Mouse (Mus musculus) CH12.LX (cell line): ENCODE data around the gene Glyctk. TPM values are rescaled to one million over a fixed set of nuclear protein-coding genes. Genes with fewer than 3 reads are reported as not detected.
A peak's percentile ranks its signal among the peaks of the same experiment; 100 is the strongest.

Experiments used
- DNase-seq: peaks from one replicate; pipeline ENCODE4 v3.0.0-alpha.2; 2013; ENCODE audit errors: extremely low read depth
- H3K27ac ChIP-seq: 2 replicates; pipeline ENCODE4 v1.5.1; 2012; ENCODE audit warnings: low read depth, mild to moderate bottlenecking, control low read depth, moderate library complexity; ENCODE audit not compliant: insufficient read depth
- H3K27me3 ChIP-seq: replicated peaks from 2 replicates; pipeline ENCODE3; 2012; ENCODE audit warnings: inconsistent platforms
- H3K36me3 ChIP-seq, 2 experiments: replicated peaks in 1 of 2; 2 replicates each; pipeline versions ENCODE3 to v1.6.1; 2012; ENCODE audit warnings: inconsistent platforms in 1 of 2, low read length in 1 of 2, mild to moderate bottlenecking in 1 of 2, mixed read lengths in 1 of 2, moderate library complexity in 1 of 2; ENCODE audit not compliant: control insufficient read depth in 1 of 2, insufficient read depth in 1 of 2
- H3K4me1 ChIP-seq, 2 experiments: 2 replicates each; pipeline ENCODE4 v1.6.1; 2012; ENCODE audit warnings: inconsistent platforms in 1 of 2, moderate library complexity in 1 of 2; ENCODE audit not compliant: insufficient read depth in 2 of 2, control insufficient read depth in 1 of 2
- H3K4me2 ChIP-seq: 2 replicates; pipeline ENCODE4 v1.6.1; 2012; ENCODE audit warnings: low read depth, mild to moderate bottlenecking, control low read depth; ENCODE audit not compliant: poor library complexity, insufficient read depth, severe bottlenecking
- H3K4me3 ChIP-seq, 3 experiments: fragments of 150-350 bp in 1 of 3; sonication (generic) in 1 of 3; replicated peaks in 1 of 3; 2 replicates each; pipeline versions ENCODE3 to v1.5.1; 2011 to 2012; ENCODE audit warnings: low read depth in 2 of 3, low read length in 2 of 3, mild to moderate bottlenecking in 2 of 3, moderate library complexity in 2 of 3, control low read depth in 1 of 3, improper control_type of control experiment in 1 of 3, inconsistent platforms in 1 of 3, mixed read lengths in 1 of 3; ENCODE audit not compliant: poor library complexity in 1 of 3
- H3K79me2 ChIP-seq: replicated peaks from 2 replicates; pipeline ENCODE4 v1.6.1; 2012; ENCODE audit warnings: mild to moderate bottlenecking, moderate library complexity; ENCODE audit not compliant: control insufficient read depth, poor library complexity, insufficient read depth, severe bottlenecking; ENCODE audit errors: extremely low read depth
- H3K9ac ChIP-seq: 2 replicates; pipeline ENCODE4 v1.6.1; 2012; ENCODE audit warnings: low read depth, mild to moderate bottlenecking, control low read depth, moderate library complexity; ENCODE audit not compliant: insufficient read depth
- H3K9me3 ChIP-seq: replicated peaks from 2 replicates; pipeline ENCODE3; 2012; ENCODE audit warnings: low read length, inconsistent platforms, mixed read lengths
- BHLHE40 ChIP-seq: IDR thresholded peaks from 2 replicates; pipeline ENCODE4 v1.6.1; 2011; ENCODE audit warnings: mild to moderate bottlenecking, low read depth, low read length, improper control_type of control experiment
- CHD1 ChIP-seq: IDR thresholded peaks from 2 replicates; pipeline ENCODE4 v1.6.1; 2012; ENCODE audit warnings: low read depth, low read length, improper control_type of control experiment, inconsistent platforms
- CHD2 ChIP-seq: IDR thresholded peaks from 2 replicates; pipeline ENCODE4 v1.6.1; 2011; ENCODE audit warnings: low read length, improper control_type of control experiment
- CTCF ChIP-seq, 2 experiments: IDR thresholded peaks in 1 of 2; conservative IDR thresholded peaks in 1 of 2; 2 replicates each; pipeline ENCODE4 v1.5.1; 2011 to 2012; ENCODE audit warnings: low read depth in 2 of 2, low read length in 2 of 2, improper control_type of control experiment in 1 of 2, inconsistent platforms in 1 of 2, mild to moderate bottlenecking in 1 of 2, moderate library complexity in 1 of 2
- ELF1 ChIP-seq: IDR thresholded peaks from 2 replicates; pipeline ENCODE4 v1.6.1; 2014; ENCODE audit warnings: low read depth, mild to moderate bottlenecking, inconsistent platforms, low read length, improper control_type of control experiment
- EP300 ChIP-seq: IDR thresholded peaks from 2 replicates; pipeline ENCODE4 v1.6.1; 2011; ENCODE audit warnings: low read length, improper control_type of control experiment
- GABPA ChIP-seq: IDR thresholded peaks from 2 replicates; pipeline ENCODE4 v1.6.1; 2012; ENCODE audit warnings: low read depth, low read length, improper control_type of control experiment, inconsistent platforms; ENCODE audit not compliant: insufficient replicate concordance
- HCFC1 ChIP-seq: IDR thresholded peaks from 2 replicates; pipeline ENCODE4 v1.6.1; 2012; ENCODE audit warnings: low read depth, mild to moderate bottlenecking, inconsistent platforms, low read length, improper control_type of control experiment
- IRF4 ChIP-seq: IDR thresholded peaks from 2 replicates; pipeline ENCODE4 v1.6.1; 2014; ENCODE audit warnings: low read depth, mild to moderate bottlenecking, inconsistent platforms, low read length, improper control_type of control experiment
- JUN ChIP-seq: IDR thresholded peaks from 2 replicates; pipeline ENCODE4 v1.6.1; 2011; ENCODE audit warnings: low read depth, mild to moderate bottlenecking, low read length, improper control_type of control experiment, moderate library complexity; ENCODE audit not compliant: insufficient read depth
- KAT2A ChIP-seq: IDR thresholded peaks from 2 replicates; pipeline ENCODE4 v1.6.1; 2012; ENCODE audit warnings: low read length, improper control_type of control experiment, inconsistent platforms; ENCODE audit not compliant: insufficient replicate concordance
- MAFK ChIP-seq: IDR thresholded peaks from 2 replicates; pipeline ENCODE4 v1.6.1; 2011; ENCODE audit warnings: low read length, improper control_type of control experiment; ENCODE audit not compliant: insufficient replicate concordance
- MAX ChIP-seq: IDR thresholded peaks from 2 replicates; pipeline ENCODE4 v1.6.1; 2011; ENCODE audit warnings: low read length, improper control_type of control experiment
- MAZ ChIP-seq: IDR thresholded peaks from 2 replicates; pipeline ENCODE4 v1.6.1; 2012; ENCODE audit warnings: low read depth, mild to moderate bottlenecking, inconsistent platforms, low read length, improper control_type of control experiment, moderate library complexity
- MEF2A ChIP-seq: IDR thresholded peaks from 2 replicates; pipeline ENCODE4 v1.6.1; 2014; ENCODE audit warnings: low read depth, mild to moderate bottlenecking, inconsistent platforms, low read length, improper control_type of control experiment, borderline replicate concordance
- MXI1 ChIP-seq: IDR thresholded peaks from 2 replicates; pipeline ENCODE4 v1.6.1; 2011; ENCODE audit warnings: mild to moderate bottlenecking, low read depth, low read length, improper control_type of control experiment
- MYC ChIP-seq: IDR thresholded peaks from 2 replicates; pipeline ENCODE4 v1.6.1; 2011; ENCODE audit warnings: low read depth, mild to moderate bottlenecking, improper control_type of control experiment, low read length
- NELFE ChIP-seq: IDR thresholded peaks from 2 replicates; pipeline ENCODE4 v1.6.1; 2011; ENCODE audit warnings: low read depth, low read length, improper control_type of control experiment
- POLR2A ChIP-seq: IDR thresholded peaks from 2 replicates; pipeline ENCODE4 v1.6.1; 2011; ENCODE audit warnings: low read depth, mild to moderate bottlenecking, improper control_type of control experiment, low read length
- RAD21 ChIP-seq: IDR thresholded peaks from 2 replicates; pipeline ENCODE4 v1.6.1; 2011; ENCODE audit warnings: low read depth, mild to moderate bottlenecking, low read length, improper control_type of control experiment, moderate library complexity
- SIN3A ChIP-seq: IDR thresholded peaks from 2 replicates; pipeline ENCODE4 v1.6.1; 2012; ENCODE audit warnings: low read length, improper control_type of control experiment, inconsistent platforms
- SMC3 ChIP-seq: IDR thresholded peaks from 2 replicates; pipeline ENCODE4 v1.6.1; 2011; ENCODE audit warnings: low read depth, low read length, improper control_type of control experiment
- TBP ChIP-seq: conservative IDR thresholded peaks from 2 replicates; pipeline ENCODE4 v1.6.1; 2011; ENCODE audit warnings: low read depth, low read length, improper control_type of control experiment
- TCF12 ChIP-seq: IDR thresholded peaks from 2 replicates; pipeline ENCODE4 v1.6.1; 2014; ENCODE audit warnings: low read depth, mild to moderate bottlenecking, inconsistent platforms, low read length, improper control_type of control experiment
- USF1 ChIP-seq: IDR thresholded peaks from 2 replicates; pipeline ENCODE4 v1.6.1; 2014; ENCODE audit warnings: low read depth, mild to moderate bottlenecking, inconsistent platforms, low read length, improper control_type of control experiment
- USF2 ChIP-seq: conservative IDR thresholded peaks from 2 replicates; pipeline ENCODE4 v1.6.1; 2011; ENCODE audit warnings: low read depth, low read length, improper control_type of control experiment
- ZC3H11A ChIP-seq: IDR thresholded peaks from 2 replicates; pipeline ENCODE4 v1.6.1; 2012; ENCODE audit warnings: low read depth, mild to moderate bottlenecking, inconsistent platforms, low read length, improper control_type of control experiment
- ZMIZ1 ChIP-seq: IDR thresholded peaks from 2 replicates; pipeline ENCODE4 v1.6.1; 2012; ENCODE audit warnings: low read depth, mild to moderate bottlenecking, inconsistent platforms, low read length, improper control_type of control experiment
- ZNF384 ChIP-seq: IDR thresholded peaks from 2 replicates; pipeline ENCODE4 v1.6.1; 2012; ENCODE audit warnings: low read depth, low read length, improper control_type of control experiment, inconsistent platforms
- dilution Hi-C: fragments of 300-500 bp; cut with MboI; formaldehyde crosslinking; loops from 2 replicates; pipeline ENCODE4 v1.14.3; 2020; ENCODE audit warnings: low sequenced_read_pairs; ENCODE audit not compliant: extremely low pct_unique_long_range_greater_than_20kb, extremely low pct_ligation_motif_present
- in situ Hi-C: fragments of 300-500 bp; cut with MboI; formaldehyde crosslinking; loops from 3 replicates; pipeline ENCODE4 v1.14.3; 2019; ENCODE audit warnings: low sequenced_read_pairs, low pct_ligation_motif_present, low pct_unique_long_range_greater_than_20kb, mixed read lengths
- polyA plus RNA-seq: library from polyadenylated mRNA; unstranded; fragments of >175 nt; gene quantifications from 2 replicates; pipeline ENCODE4 v1.2.1, GENCODE M21; 2012; ENCODE audit warnings: low read depth; ENCODE audit not compliant: insufficient read length
- total RNA-seq, 2 experiments: library from RNA; depleted of rRNA; stranded (reverse); fragments of 300-350 nt in 1 of 2; fragments of >200 nt in 1 of 2; gene quantifications; 2 replicates each; pipeline ENCODE4 v1.2.3; 2012 to 2014

The Glyctk gene
- total and polyA plus RNA-seq, 3 experiments: 2.8 to 3.0 (median 3.0) TPM

DNA sequence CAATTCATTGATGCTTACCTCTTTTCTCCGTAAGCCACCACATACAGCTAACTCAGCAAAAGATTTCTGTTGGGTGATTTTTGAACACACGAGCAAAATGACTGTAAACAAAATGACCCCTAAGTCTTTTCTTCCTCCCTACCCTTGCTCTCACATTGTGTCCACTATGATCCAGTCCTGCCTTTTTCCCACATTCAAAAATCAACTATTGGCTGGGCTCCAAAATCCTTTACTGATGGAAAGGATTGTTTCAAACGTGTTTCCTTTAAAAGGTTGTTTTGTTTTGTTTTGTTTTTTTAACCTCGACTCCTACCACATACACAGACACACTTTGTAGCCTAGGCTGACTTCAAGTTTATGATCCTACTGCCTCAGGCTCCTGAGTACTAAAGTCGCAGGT, 2.5 kb upstream of the Glyctk start:
- no peak for TF ChIP-seq KAT2A
- TF ChIP-seq SIN3A: 0 out of 2 replicates have a peak, but pooled peaks have one; percentile 1
- TF ChIP-seq TCF12: no peak
- peak; percentile 51; the same call in 1 of the 2 replicates for TF ChIP-seq MAFK
- no peak for TF ChIP-seq ZC3H11A
- no peak for TF ChIP-seq SMC3
- TF ChIP-seq MYC: no peak
- no peak for TF ChIP-seq ELF1
- TF ChIP-seq HCFC1: no peak
- TF ChIP-seq, all 38 proteins: peak for 2
- Histone ChIP-seq H3K79me2 (no peaks in the 10 kb centered on the region), H3K9ac (peak overlapping the region; percentile 90), H3K4me2 (peak overlapping the region; percentile 90), H3K9me3 (no peaks in the 10 kb centered on the region), H3K27me3 (no peaks in the 10 kb centered on the region), H3K4me3 (peak overlapping the region; percentile 67 to 90 (median 71)), H3K36me3 (peaks cover 0 to 20% of the 10 kb centered on the region in 2 experiments), H3K4me1 (peaks cover 0 to 8% of the 10 kb centered on the region in 2 experiments; a peak in 3 of 4 replicates), H3K27ac (peak overlapping the region; percentile 90; the same call in 1 of the 2 replicates)
- in situ Hi-C loops (loop anchor here (10.0 kb wide), 1 partner anchor 114 kb away; no protein-coding TSS in a partner anchor), dilution Hi-C loops (no loop called here)
- no peak for DNase-seq

DNA sequence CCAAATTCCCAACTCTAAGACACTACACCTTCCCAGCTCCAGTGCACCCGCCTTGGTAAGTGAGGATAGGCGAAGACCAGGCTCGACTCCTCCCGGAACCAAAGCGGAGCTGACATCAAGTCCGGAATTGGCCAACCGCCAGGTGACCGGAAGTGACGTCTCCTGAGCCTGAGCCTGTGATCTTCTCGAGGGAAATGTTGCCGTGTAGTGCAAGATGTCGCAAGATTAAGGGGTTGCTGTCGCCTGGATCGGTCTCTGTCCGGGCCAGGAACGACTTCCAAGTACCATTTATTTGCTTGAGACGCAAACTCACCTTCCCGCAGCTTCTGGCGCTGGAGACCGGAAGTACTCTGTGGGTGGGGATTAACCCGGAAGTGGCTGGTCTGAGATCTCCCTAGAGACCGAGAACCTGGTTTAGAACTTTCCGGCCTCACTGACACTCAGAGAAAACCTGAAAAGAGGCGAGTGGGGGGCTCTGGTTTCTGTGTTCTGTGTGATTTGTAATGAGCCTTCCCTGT, 1.9 kb upstream of the Glyctk start:
- dilution Hi-C loops: no loop called here
- peak; percentile 72 for TF ChIP-seq USF1
- TF ChIP-seq ZNF384: no peak
- peak; percentile 56 for TF ChIP-seq ZMIZ1
- peak; percentile 79 for TF ChIP-seq NELFE
- TF ChIP-seq TBP: peak; percentile 48; the same call in 1 of the 2 replicates
- no peak for TF ChIP-seq MAFK
- no peak for TF ChIP-seq JUN
- peak; percentile 87 for TF ChIP-seq KAT2A
- peak; percentile 79 for TF ChIP-seq MAX
- TF ChIP-seq MXI1: peak; percentile 23; the same call in 1 of the 2 replicates
- no peak for TF ChIP-seq ZC3H11A
- no peak for TF ChIP-seq CTCF (conservative IDR thresholded peaks at IDR 0.05 in 1 of 2, IDR thresholded peaks at IDR 0.05 in 1 of 2; ENCODE audit: low read depth in 2 of 2, low read length in 2 of 2)
- TF ChIP-seq RAD21: no peak
- TF ChIP-seq USF2: peak; percentile 35; the same call in 1 of the 2 replicates
- 0 out of 2 replicates have a peak, but pooled peaks have one; percentile 73 for TF ChIP-seq CHD1
- TF ChIP-seq GABPA: no peak; the same call in 1 of the 2 replicates
- peak; percentile 61; the same call in 1 of the 2 replicates for TF ChIP-seq MEF2A
- TF ChIP-seq IRF4: peak; percentile 56
- TF ChIP-seq BHLHE40: peak; percentile 50; the same call in 1 of the 2 replicates
- TF ChIP-seq CHD2: peak; percentile 75
- peak; percentile 84 for TF ChIP-seq POLR2A
- TF ChIP-seq ELF1: peak; percentile 97
- peak; percentile 88 for TF ChIP-seq SIN3A
- peak; percentile 58; the same call in 1 of the 2 replicates for TF ChIP-seq TCF12
- peak; percentile 82 for TF ChIP-seq HCFC1
- TF ChIP-seq MAZ: peak; percentile 61; the same call in 1 of the 2 replicates
- TF ChIP-seq EP300: no peak
- H3K9ac ChIP-seq: peak overlapping the region; percentile 90
- H3K27ac ChIP-seq: peak overlapping the region; percentile 90
- H3K9me3 ChIP-seq: no peaks in the 10 kb centered on the region
- H3K79me2 ChIP-seq: no peaks in the 10 kb centered on the region
- DNase-seq: peak; percentile 91
- H3K27me3 ChIP-seq: no peaks in the 10 kb centered on the region
- H3K4me3 ChIP-seq: peak overlapping the region; percentile 67 to 90 (median 71)
- H3K36me3 ChIP-seq: peaks cover 0 to 22% of the 10 kb centered on the region in 2 experiments
- no peak overlapping the region for H3K4me2 ChIP-seq
- in situ Hi-C loops: loop anchor here (5.0 to 10.0 kb wide), 2 partner anchors 52 to 115 kb away; no protein-coding TSS in a partner anchor
- H3K4me1 ChIP-seq: peaks cover 0 to 8% of the 10 kb centered on the region in 2 experiments; a peak in 3 of 4 replicates
